Mouse (Mus musculus): Measurements from ENCODE around the gene Zfp791. TPM values are rescaled to one million over a fixed set of nuclear protein-coding genes. Genes with fewer than 3 reads are reported as not detected.
A peak's percentile ranks its signal among the peaks of the same experiment; 100 is the strongest.
"Not testable (repeated sequence)": the region's sequence is repeated elsewhere in the genome, so short reads cannot be mapped to it uniquely, and the experiment has no call there.

The Zfp791 gene
- 4.2 and 4.6 TPM in 2 replicates for polyA plus RNA-seq (2015; fragmentation: Nextera tagmentation; extraction: Ambion mirVana)

DNA sequence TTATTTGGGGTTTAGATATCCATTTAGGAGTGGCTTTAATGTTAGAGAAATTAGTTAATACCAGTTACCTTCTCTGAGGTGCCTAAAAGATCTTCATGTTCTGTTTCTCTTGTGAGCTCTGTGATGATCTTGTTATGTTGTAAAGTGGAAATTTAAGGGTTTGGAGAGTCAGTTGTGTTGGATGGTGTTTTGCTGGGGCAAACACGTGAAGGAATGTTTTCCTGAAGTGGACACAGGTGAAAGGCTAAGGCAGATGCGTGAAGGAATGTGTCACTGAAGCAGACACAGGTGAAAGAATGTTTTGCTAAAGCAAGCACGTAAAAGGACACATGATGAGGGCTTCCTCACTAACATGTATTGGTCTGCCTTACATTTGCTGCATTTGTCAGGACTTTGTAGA is at the start of gene Zfp791:
Gene Zfp791, minus strand, starts transcription at position 101 of the 400 bp plus-strand sequence.
- no peak within 1 kb of the TSS for H3K27ac ChIP-seq
- no peak within 1 kb of the TSS for H3K4me3 ChIP-seq
- ATAC-seq (replicated peaks), result no peak
- H3K9ac ChIP-seq, result no peak within 1 kb of the TSS
- H3K27me3 ChIP-seq (replicated peaks), result no peaks in the 10 kb centered on the region
- H3K36me3 ChIP-seq (replicated peaks), result no peaks in the 10 kb centered on the region
- 80% methylated on average over 3 of the region's 3 CpGs for WGBS
- no peaks in the 10 kb centered on the region for H3K9me3 ChIP-seq
- peaks cover 7% of the 10 kb centered on the region; the same call in 1 of the 2 replicates for H3K4me1 ChIP-seq
- H3K4me2 ChIP-seq, result no peak within 1 kb of the TSS

GRCm38 (mm10) chr8:85171291-85171690 is 48.4 kb upstream of the Zfp791 start:
- H3K36me3 ChIP-seq (replicated peaks), result no peaks in the 10 kb centered on the region
- no peak overlapping the region for H3K4me3 ChIP-seq
- H3K9ac ChIP-seq, result no peak overlapping the region
- WGBS, result 29% methylated on average over 14 of the region's 14 CpGs
- no peak overlapping the region for H3K27ac ChIP-seq
- ATAC-seq (replicated peaks), result no peak
- H3K4me1 ChIP-seq, result no peaks in the 10 kb centered on the region
- no peaks in the 10 kb centered on the region for H3K27me3 ChIP-seq (replicated peaks)
- H3K9me3 ChIP-seq, result no peaks in the 10 kb centered on the region
- no peak overlapping the region for H3K4me2 ChIP-seq

- Histone ChIP-seq H3K27me3 (replicated peaks) (no peaks in the 10 kb centered on the region), H3K4me1 (no peaks in the 10 kb centered on the region), H3K27ac (no peak within 1 kb of the TSS), H3K4me3 (no peak within 1 kb of the TSS), H3K36me3 (replicated peaks) (no peaks in the 10 kb centered on the region), H3K9me3 (peaks cover 20% of the 10 kb centered on the region), H3K4me2 (no peak within 1 kb of the TSS), H3K9ac (no peak within 1 kb of the TSS)
- no peak for ATAC-seq (replicated peaks)
- 89% methylated on average over 3 of the region's 3 CpGs for WGBS
Observed at GRCm38 (mm10) chr8:85151624-85152023, 28.7 kb upstream of the Zfp791 start, which contains the start of gene Cks1brt. TSS of gene Cks1brt (plus strand) at chr8:85151924.

- Histone ChIP-seq H3K4me2 (no peak overlapping the region), H3K27me3 (replicated peaks) (no peaks in the 10 kb centered on the region), H3K27ac (no peak overlapping the region), H3K36me3 (replicated peaks) (no peaks in the 10 kb centered on the region), H3K4me1 (no peaks in the 10 kb centered on the region), H3K9me3 (no peaks in the 10 kb centered on the region), H3K9ac (no peak overlapping the region), H3K4me3 (no peak overlapping the region)
- WGBS, result 96% methylated on average over 4 of the region's 4 CpGs
- ATAC-seq (replicated peaks), result no peak
Observed at GRCm38 (mm10) chr8:85142516-85142915, 19.6 kb upstream of the Zfp791 start.

DNA sequence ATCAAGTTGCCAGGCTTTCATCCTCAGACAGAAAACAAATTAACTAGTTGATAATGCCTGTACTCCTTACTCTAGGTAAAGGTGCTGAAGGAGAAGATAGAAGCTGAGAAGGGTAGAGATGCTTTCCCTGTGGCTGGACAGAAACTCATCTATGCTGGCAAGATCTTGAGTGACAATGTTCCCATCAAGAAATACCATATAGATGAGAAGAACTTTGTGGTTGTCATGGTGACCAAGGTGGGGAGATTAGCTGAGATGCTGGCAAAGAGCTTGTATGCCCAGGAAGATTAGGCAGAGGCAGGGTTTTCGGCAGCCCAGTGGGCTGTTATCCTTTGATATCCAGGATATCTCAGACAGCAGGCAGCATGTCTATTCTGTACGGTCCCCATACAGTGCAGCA is 12.8 kb upstream of the Zfp791 start:
- not testable (repeated sequence) for H3K36me3 ChIP-seq (replicated peaks); ATAC-seq (replicated peaks); H3K9ac ChIP-seq; H3K4me1 ChIP-seq; H3K9me3 ChIP-seq; H3K4me2 ChIP-seq; H3K4me3 ChIP-seq; H3K27ac ChIP-seq; H3K27me3 ChIP-seq (replicated peaks)
- 80% methylated on average over 2 of the region's 2 CpGs for WGBS

DNA sequence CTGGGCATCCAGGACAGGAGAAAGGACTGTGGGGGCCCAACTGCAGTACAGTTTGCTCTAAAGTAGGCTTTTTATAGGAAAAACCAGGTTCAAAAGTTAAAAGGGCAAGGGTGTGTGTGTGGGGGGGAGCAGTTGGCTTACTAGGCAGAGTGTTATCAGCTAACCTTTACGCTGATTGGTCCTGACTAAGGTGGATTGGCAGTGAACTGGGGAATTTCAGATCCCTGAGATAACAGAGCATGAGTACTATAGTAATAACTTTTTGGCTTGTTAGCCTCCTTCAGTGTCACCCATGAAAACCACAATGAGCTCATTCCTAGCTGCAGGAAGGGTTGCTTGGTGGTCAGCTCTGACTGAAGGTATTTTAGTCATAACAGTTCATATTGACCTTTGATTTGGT is 9.4 kb upstream of the Zfp791 start:
- H3K4me1 ChIP-seq, result no peaks in the 10 kb centered on the region
- WGBS, result 97% methylated on average over 1 of the region's 1 CpGs
- no peak for ATAC-seq (replicated peaks)

GRCm38 (mm10) chr8:85123691-85124090 is 796 bp upstream of the Zfp791 start:
- Histone ChIP-seq H3K4me1 (peaks cover 5% of the 10 kb centered on the region; the same call in 1 of the 2 replicates), H3K4me3 (no peak overlapping the region), H3K4me2 (no peak overlapping the region), H3K9ac (no peak overlapping the region), H3K36me3 (replicated peaks) (no peaks in the 10 kb centered on the region), H3K27ac (no peak overlapping the region), H3K27me3 (replicated peaks) (no peaks in the 10 kb centered on the region), H3K9me3 (no peaks in the 10 kb centered on the region)
- WGBS, result 92% methylated on average over 8 of the region's 8 CpGs
- no peak for ATAC-seq (replicated peaks)

More for the DNA sequence above, 9.4 kb upstream of the Zfp791 start:
- no peak overlapping the region for H3K4me3 ChIP-seq
- H3K4me2 ChIP-seq, result no peak overlapping the region
- no peak overlapping the region for H3K9ac ChIP-seq
- H3K27me3 ChIP-seq (replicated peaks), result no peaks in the 10 kb centered on the region; the same call in 1 of the 2 replicates
- H3K27ac ChIP-seq, result no peak overlapping the region
- no peaks in the 10 kb centered on the region for H3K9me3 ChIP-seq
- H3K36me3 ChIP-seq (replicated peaks), result no peaks in the 10 kb centered on the region

GRCm38 (mm10) chr8:85120251-85120650 is 2.6 kb downstream of the Zfp791 start:
- not testable (repeated sequence) for H3K27me3 ChIP-seq (replicated peaks); H3K9me3 ChIP-seq; H3K4me3 ChIP-seq; H3K4me1 ChIP-seq; H3K27ac ChIP-seq; H3K9ac ChIP-seq; H3K36me3 ChIP-seq (replicated peaks); H3K4me2 ChIP-seq
- peak; percentile 22; the same call in 1 of the 2 replicates for ATAC-seq (replicated peaks)
- WGBS, result 79% methylated on average over 5 of the region's 5 CpGs

DNA sequence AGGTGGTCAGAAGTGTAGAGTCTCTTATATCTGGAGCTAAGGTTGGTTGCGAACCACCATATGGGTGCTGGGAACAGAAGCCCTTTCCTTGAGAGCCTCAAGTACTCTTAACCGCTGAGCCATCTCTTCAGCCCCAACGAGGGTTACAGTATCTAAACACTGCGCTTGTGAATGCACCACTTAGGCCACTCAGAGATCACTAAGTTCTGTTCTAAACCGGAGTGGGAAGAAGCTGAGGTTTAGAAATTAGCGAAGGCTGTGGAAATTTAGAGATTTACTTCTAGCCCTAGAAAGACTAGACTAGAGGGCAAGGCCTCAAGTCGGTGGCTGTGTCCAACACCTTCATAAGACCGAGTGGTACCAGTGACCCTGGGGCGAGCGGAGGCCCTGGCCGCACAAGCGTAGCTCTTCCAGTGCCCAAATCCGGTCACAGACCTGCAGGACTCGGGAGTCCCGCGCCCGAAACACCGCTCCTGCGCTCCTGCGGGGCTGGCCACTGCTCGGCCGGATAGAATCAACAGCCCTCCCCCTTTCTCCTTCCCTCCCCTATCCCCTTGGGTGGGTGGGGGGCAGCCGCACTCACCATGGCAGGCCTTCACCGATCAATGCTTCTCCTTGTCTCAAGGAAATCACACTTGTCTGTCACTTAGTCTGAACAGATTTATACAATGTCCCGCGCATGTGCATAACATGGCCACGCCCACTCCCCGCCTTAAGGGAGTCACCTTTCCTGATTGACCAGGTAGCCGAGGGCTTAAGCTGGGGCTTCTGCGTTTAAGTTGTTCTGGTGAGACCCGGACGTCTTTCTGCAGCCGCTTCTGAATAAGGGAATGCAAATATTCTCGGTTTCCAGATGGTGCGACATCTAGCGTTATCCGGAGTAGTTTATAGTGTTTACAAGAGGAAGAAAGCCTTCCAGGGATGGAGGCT is 3.6 kb downstream of the Zfp791 start:
- ATAC-seq (replicated peaks), result peak; percentile 95
- Histone ChIP-seq H3K9ac (peak overlapping the region; percentile 69), H3K9me3 (no peaks in the 10 kb centered on the region), H3K4me2 (peak overlapping the region; percentile 85), H3K4me1 (peaks cover 7% of the 10 kb centered on the region; the same call in 1 of the 2 replicates), H3K27ac (peak overlapping the region; percentile 73), H3K4me3 (peak overlapping the region; percentile 65), H3K27me3 (replicated peaks) (no peaks in the 10 kb centered on the region), H3K36me3 (replicated peaks) (no peaks in the 10 kb centered on the region)
- WGBS, result 8% methylated on average over 37 of the region's 37 CpGs

GRCm38 (mm10) chr8:85116984-85117383 is 5.9 kb downstream of the Zfp791 start:
- H3K27me3 ChIP-seq (replicated peaks), result no peaks in the 10 kb centered on the region
- no peaks in the 10 kb centered on the region for H3K36me3 ChIP-seq (replicated peaks)
- H3K9me3 ChIP-seq, result no peaks in the 10 kb centered on the region
- no peak overlapping the region for H3K9ac ChIP-seq
- no peak for ATAC-seq (replicated peaks)
- H3K4me1 ChIP-seq, result peaks cover 7% of the 10 kb centered on the region; the same call in 1 of the 2 replicates
- H3K4me3 ChIP-seq, result no peak overlapping the region
- H3K4me2 ChIP-seq, result no peak overlapping the region
- 92% methylated on average over 7 of the region's 7 CpGs for WGBS
- no peak overlapping the region for H3K27ac ChIP-seq

GRCm38 (mm10) chr8:85115501-85115900 is 7.4 kb downstream of the Zfp791 start:
- Histone ChIP-seq H3K4me3 (no peak overlapping the region), H3K9ac (no peak overlapping the region), H3K9me3 (no peaks in the 10 kb centered on the region), H3K4me2 (no peak overlapping the region), H3K4me1 (peaks cover 7% of the 10 kb centered on the region; the same call in 1 of the 2 replicates), H3K27ac (no peak overlapping the region), H3K36me3 (replicated peaks) (peaks cover 10% of the 10 kb centered on the region), H3K27me3 (replicated peaks) (no peaks in the 10 kb centered on the region)
- no peak for ATAC-seq (replicated peaks)
- 82% methylated on average over 4 of the region's 4 CpGs for WGBS

GRCm38 (mm10) chr8:85113241-85113640 is 9.7 kb downstream of the Zfp791 start:
- H3K27ac ChIP-seq, result no peak overlapping the region
- peaks cover 21% of the 10 kb centered on the region for H3K36me3 ChIP-seq (replicated peaks)
- no peak for ATAC-seq (replicated peaks)
- no peaks in the 10 kb centered on the region for H3K9me3 ChIP-seq
- H3K4me1 ChIP-seq, result no peaks in the 10 kb centered on the region
- WGBS, result 96% methylated on average over 10 of the region's 10 CpGs
- H3K9ac ChIP-seq, result no peak overlapping the region
- no peak overlapping the region for H3K4me2 ChIP-seq
- H3K27me3 ChIP-seq (replicated peaks), result no peaks in the 10 kb centered on the region
- H3K4me3 ChIP-seq, result no peak overlapping the region
